Mouse (Mus musculus) midbrain, embryonic 14.5 days (tissue): ENCODE data around the gene Ankrd9. TPM values are rescaled to one million over a fixed set of nuclear protein-coding genes. Genes with fewer than 3 reads are reported as not detected.

Experiments
- ATAC-seq: fragments of 200-750 bp; cut with Nextera tagmentation; 2 replicates; pipeline ENCODE4 v1.8.0; 2017; ENCODE audit warnings: moderate number of reproducible peaks, moderate library complexity; ENCODE audit not compliant: low FRiP score, low TSS enrichment
- DNase-seq: peaks from one replicate; pipeline ENCODE4 v3.0.0-alpha.2; 2015
- H3K27ac ChIP-seq: fragments of 300-500 bp; sonication (generic); replicated peaks from 2 replicates; pipeline ENCODE4 v1.5.1; 2014; ENCODE audit warnings: mild to moderate bottlenecking, low read depth, low read length, moderate library complexity
- H3K27me3 ChIP-seq: fragments of 300-500 bp; sonication (generic); 2 replicates; pipeline ENCODE4 v1.6.1; 2014; ENCODE audit warnings: low read length, control low read depth, mixed read lengths; ENCODE audit not compliant: control insufficient read depth, insufficient read depth
- H3K36me3 ChIP-seq: fragments of 300-500 bp; sonication (generic); 2 replicates; pipeline ENCODE4 v1.6.1; 2014; ENCODE audit warnings: low read length, control low read depth; ENCODE audit not compliant: control insufficient read depth, insufficient read depth
- H3K4me1 ChIP-seq: fragments of 300-500 bp; sonication (generic); 2 replicates; pipeline ENCODE4 v1.6.1; 2014; ENCODE audit warnings: mild to moderate bottlenecking, antibody characterized with exemption, low read length, control low read depth; ENCODE audit not compliant: control insufficient read depth, insufficient read depth
- H3K4me2 ChIP-seq: fragments of 300-500 bp; sonication (generic); 2 replicates; pipeline ENCODE4 v1.6.1; 2014; ENCODE audit warnings: mild to moderate bottlenecking, low read length, moderate library complexity
- H3K4me3 ChIP-seq: fragments of 300-500 bp; sonication (generic); replicated peaks from 2 replicates; pipeline ENCODE4 v1.5.1; 2014; ENCODE audit warnings: low read depth, low read length
- H3K9ac ChIP-seq: fragments of 300-500 bp; sonication (generic); replicated peaks from 2 replicates; pipeline ENCODE4 v1.6.1; 2014; ENCODE audit warnings: mild to moderate bottlenecking, low read length, moderate library complexity
- H3K9me3 ChIP-seq: fragments of 300-500 bp; sonication (generic); 2 replicates; pipeline ENCODE4 v1.6.1; 2016; ENCODE audit warnings: low read length, control low read depth, mixed read lengths; ENCODE audit not compliant: control insufficient read depth
- WGBS: fragments of 180-500 bp; shearing (Covaris S2); extraction: QIAGEN DNeasy Blood & Tissue Kit; methylation state at CpG from one replicate; pipeline ENCODE4 v1.1.7; 2014; 5-methylcytosine and 5-hydroxymethylcytosine counted together
- polyA plus RNA-seq: library from polyadenylated mRNA; unstranded; fragments of >200 nt; fragmentation: Nextera tagmentation; extraction: Ambion mirVana; gene quantifications from 2 replicates; pipeline ENCODE4 v1.2.1, GENCODE M21; 2014

Ankrd9 gene
- polyA plus RNA-seq, 1 experiment from 2014 or later = 7.4 TPM

GRCm38 (mm10) chr12:110975385-110975784, 3.5 kb downstream of the Ankrd9 start:
- Histone ChIP-seq H3K4me3 (no peak overlapping the region), H3K27ac (no peak overlapping the region), H3K9ac (no peak overlapping the region), H3K4me2 (no peak overlapping the region), H3K4me1 (peaks cover 7% of the 10 kb centered on the region), H3K9me3 (no peaks in the 10 kb centered on the region), H3K27me3 (no peaks in the 10 kb centered on the region), H3K36me3 (peaks cover 14% of the 10 kb centered on the region; the same call in 1 of the 2 replicates)
- 91% methylated on average over 5 of the region's 5 CpGs for WGBS
- DNase-seq (no peak), ATAC-seq (no peak)

GRCm38 (mm10) chr12:110974726-110975125, 4.1 kb downstream of the Ankrd9 start:
- Histone ChIP-seq H3K4me2 (no peak overlapping the region), H3K27ac (no peak overlapping the region), H3K4me1 (peaks cover 7% of the 10 kb centered on the region), H3K9ac (no peak overlapping the region), H3K27me3 (no peaks in the 10 kb centered on the region), H3K4me3 (no peak overlapping the region), H3K36me3 (peaks cover 20% of the 10 kb centered on the region), H3K9me3 (no peaks in the 10 kb centered on the region)
- DNase-seq (no peak), ATAC-seq (no peak)
- 91% methylated on average over 6 of the region's 6 CpGs for WGBS

DNA sequence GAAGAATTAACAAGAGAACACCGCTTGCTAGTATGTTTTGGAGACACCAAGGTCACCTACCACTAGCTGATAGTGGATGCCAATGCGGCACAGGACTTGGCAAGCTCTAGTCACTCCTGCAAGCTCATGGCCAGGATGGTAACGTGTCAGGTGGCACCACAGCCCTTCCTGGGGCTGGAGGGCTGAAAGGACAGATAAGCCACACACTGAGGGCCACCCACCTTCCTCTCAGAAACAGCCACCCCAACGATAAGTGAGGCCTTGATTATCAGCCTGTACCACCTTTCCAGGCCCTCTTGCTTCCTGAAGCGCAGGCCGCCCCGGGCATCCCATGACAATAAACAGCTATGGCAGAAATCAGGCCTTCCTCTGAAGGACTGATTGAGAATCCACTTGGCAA, 4.5 kb downstream of the Ankrd9 start:
- Histone ChIP-seq H3K36me3 (peaks cover 25% of the 10 kb centered on the region), H3K27ac (no peak overlapping the region), H3K27me3 (no peaks in the 10 kb centered on the region), H3K9ac (no peak overlapping the region), H3K4me2 (no peak overlapping the region), H3K9me3 (no peaks in the 10 kb centered on the region), H3K4me1 (peaks cover 7% of the 10 kb centered on the region), H3K4me3 (no peak overlapping the region)
- 96% methylated on average over 7 of the region's 7 CpGs for WGBS
- no peak for DNase-seq
- ATAC-seq = no peak

- 90% methylated on average over 4 of the region's 4 CpGs for WGBS
- H3K36me3 ChIP-seq = peaks cover 29% of the 10 kb centered on the region
Measured at GRCm38 (mm10) chr12:110973829-110974228, 5.0 kb downstream of the Ankrd9 start.

DNA sequence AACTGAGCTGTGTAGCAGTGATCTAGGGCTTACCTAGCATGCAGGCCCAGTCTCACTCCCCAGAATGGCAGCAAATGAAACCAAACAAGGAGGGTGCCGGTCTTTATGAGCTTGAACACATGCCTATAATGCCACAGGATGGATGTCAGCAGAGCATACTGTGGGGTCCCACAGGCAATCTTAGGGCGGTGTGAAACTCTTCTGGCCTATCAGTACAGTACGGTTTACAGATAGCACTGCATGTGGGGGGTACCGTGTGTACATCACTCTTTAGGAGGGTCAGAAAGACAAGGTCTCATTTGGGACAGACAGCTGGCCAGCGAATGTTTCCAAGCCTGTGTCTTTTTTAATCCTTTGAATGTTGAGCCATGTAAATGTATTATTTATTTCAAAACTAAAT, 6.9 kb downstream of the Ankrd9 start:
- Histone ChIP-seq H3K27me3 (no peaks in the 10 kb centered on the region), H3K36me3 (peaks cover 44% of the 10 kb centered on the region), H3K27ac (no peak overlapping the region), H3K9me3 (no peaks in the 10 kb centered on the region), H3K4me2 (no peak overlapping the region), H3K9ac (no peak overlapping the region), H3K4me1 (no peaks in the 10 kb centered on the region), H3K4me3 (no peak overlapping the region)
- ATAC-seq = no peak
- 96% methylated on average over 5 of the region's 5 CpGs for WGBS
- no peak for DNase-seq

More at GRCm38 (mm10) chr12:110973829-110974228, 5.0 kb downstream of the Ankrd9 start:
- H3K4me1 ChIP-seq = peaks cover 7% of the 10 kb centered on the region
- H3K9me3 ChIP-seq = no peaks in the 10 kb centered on the region
- no peak overlapping the region for H3K9ac ChIP-seq
- DNase-seq = no peak
- no peak for ATAC-seq
- no peaks in the 10 kb centered on the region for H3K27me3 ChIP-seq
- no peak overlapping the region for H3K4me3 ChIP-seq
- H3K4me2 ChIP-seq = no peak overlapping the region
- H3K27ac ChIP-seq = no peak overlapping the region

GRCm38 (mm10) chr12:110970408-110970807, 8.4 kb downstream of the Ankrd9 start:
- 95% methylated on average over 5 of the region's 5 CpGs for WGBS
- no peaks in the 10 kb centered on the region for H3K27me3 ChIP-seq
- DNase-seq (no peak), ATAC-seq (no peak)
- H3K27ac ChIP-seq = no peak overlapping the region
- H3K36me3 ChIP-seq = peaks cover 44% of the 10 kb centered on the region
- no peak overlapping the region for H3K9ac ChIP-seq
- no peak overlapping the region for H3K4me3 ChIP-seq
- H3K9me3 ChIP-seq = no peaks in the 10 kb centered on the region
- no peak overlapping the region for H3K4me2 ChIP-seq
- no peaks in the 10 kb centered on the region for H3K4me1 ChIP-seq

DNA sequence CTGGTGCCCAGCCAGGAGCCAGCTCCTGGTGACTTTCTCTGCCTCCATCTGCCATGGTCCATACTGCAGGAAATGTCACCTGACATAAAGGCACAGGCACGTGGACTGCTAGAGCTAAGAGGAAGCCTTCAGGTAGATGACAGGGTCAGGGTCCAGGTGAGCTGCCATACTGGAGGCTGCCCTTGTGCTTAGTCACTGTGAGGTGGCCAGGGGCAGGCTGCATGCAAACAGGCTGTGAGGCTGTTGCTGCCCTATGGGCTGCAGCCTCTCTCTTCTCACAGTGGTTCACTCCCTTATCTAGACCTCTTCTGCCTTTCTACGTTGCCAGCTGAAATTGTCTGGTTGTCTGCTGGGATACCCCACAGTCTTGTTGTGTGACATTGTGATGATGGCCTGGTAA, 11.7 kb downstream of the Ankrd9 start:
- WGBS = 95% methylated on average over 2 of the region's 2 CpGs
- H3K36me3 ChIP-seq = peaks cover 35% of the 10 kb centered on the region
- no peak for ATAC-seq

GRCm38 (mm10) chr12:110966079-110966478, 12.8 kb downstream of the Ankrd9 start:
- no peaks in the 10 kb centered on the region for H3K4me1 ChIP-seq
- H3K9me3 ChIP-seq = no peaks in the 10 kb centered on the region
- H3K4me3 ChIP-seq = no peak overlapping the region
- no peaks in the 10 kb centered on the region for H3K27me3 ChIP-seq
- no peak overlapping the region for H3K27ac ChIP-seq
- no peak for ATAC-seq
- no peak overlapping the region for H3K9ac ChIP-seq
- WGBS = 85% methylated on average over 4 of the region's 4 CpGs
- H3K4me2 ChIP-seq = no peak overlapping the region
- peaks cover 35% of the 10 kb centered on the region for H3K36me3 ChIP-seq
- no peak for DNase-seq

More for the DNA sequence above, 11.7 kb downstream of the Ankrd9 start:
- H3K9me3 ChIP-seq = no peaks in the 10 kb centered on the region
- no peak overlapping the region for H3K9ac ChIP-seq
- DNase-seq = no peak
- H3K4me2 ChIP-seq = no peak overlapping the region
- H3K4me1 ChIP-seq = no peaks in the 10 kb centered on the region
- no peaks in the 10 kb centered on the region for H3K27me3 ChIP-seq
- no peak overlapping the region for H3K27ac ChIP-seq
- H3K4me3 ChIP-seq = no peak overlapping the region

- ATAC-seq (no peak), DNase-seq (no peak)
- no peak overlapping the region for H3K4me2 ChIP-seq
- no peaks in the 10 kb centered on the region for H3K9me3 ChIP-seq
- H3K36me3 ChIP-seq = peaks cover 36% of the 10 kb centered on the region
- no peaks in the 10 kb centered on the region for H3K27me3 ChIP-seq
- H3K4me1 ChIP-seq = no peaks in the 10 kb centered on the region
- no peak overlapping the region for H3K27ac ChIP-seq
- H3K9ac ChIP-seq = no peak overlapping the region
- 83% methylated on average over 3 of the region's 3 CpGs for WGBS
- no peak overlapping the region for H3K4me3 ChIP-seq
Measured at GRCm38 (mm10) chr12:110965500-110965899, 13.3 kb downstream of the Ankrd9 start.
